Mouse (Mus musculus): ENCODE data around the gene Pdia3.

DNA sequence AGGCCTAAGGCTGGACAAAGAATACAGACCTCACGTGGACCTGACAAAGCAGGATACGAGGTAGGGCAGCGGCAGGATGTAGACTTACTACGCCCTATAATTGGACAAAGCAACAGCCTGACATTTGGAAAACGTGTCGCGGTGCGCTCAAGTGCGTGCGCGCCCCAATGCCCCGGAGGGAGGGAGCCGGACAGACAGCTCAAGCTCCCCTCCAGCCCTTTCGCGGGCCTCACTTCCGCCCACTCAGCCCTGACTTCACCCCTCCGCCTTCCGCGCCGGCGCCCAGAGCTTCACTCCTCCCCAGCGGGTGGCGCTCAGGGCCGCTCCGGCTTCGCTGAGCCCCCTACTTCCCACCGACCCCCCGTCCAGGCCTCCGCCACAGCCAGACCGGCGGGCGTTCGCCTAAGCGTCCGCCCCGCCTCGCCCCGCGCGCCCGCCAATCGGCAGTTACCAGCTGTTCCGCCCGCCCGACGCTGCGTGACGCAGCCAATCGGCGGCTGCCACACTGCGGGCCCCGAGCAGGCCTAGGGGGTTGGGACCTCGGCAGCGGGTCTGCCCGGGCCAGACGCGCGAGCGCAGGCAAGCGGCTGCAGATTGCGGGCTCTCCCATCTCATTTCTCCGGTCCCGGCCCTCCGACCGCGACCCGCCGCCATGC, at the start of gene Pdia3, which contains the start of gene Catsper2:
- TF ChIP-seq POLR2A (IDR thresholded peaks at IDR 0.05; ENCODE audit: insufficient read depth, low read depth, low read length) (peak; percentile 83), CTCF (IDR thresholded peaks at IDR 0.05) (peak; percentile 60), EP300 (IDR thresholded peaks at IDR 0.05; ENCODE audit: insufficient read depth, low read depth, low read length) (peak; percentile 88)
